Mouse (Mus musculus): ENCODE data around the gene Ccdc190. TPM values are rescaled to one million over a fixed set of nuclear protein-coding genes. Genes with fewer than 3 reads are reported as not detected.

Ccdc190 gene
- polyA plus RNA-seq, 1 experiment from 2014 or later, result not detected

- Histone ChIP-seq H3K9me3 (ENCODE audit: control insufficient read depth) (no peaks in the 10 kb centered on the region), H3K27me3 (replicated peaks; ENCODE audit: control insufficient read depth, insufficient read depth, low read length) (no peaks in the 10 kb centered on the region), H3K36me3 (ENCODE audit: control insufficient read depth, insufficient read depth) (no peaks in the 10 kb centered on the region), H3K9ac (ENCODE audit: low read depth, low read length) (no peak overlapping the region), H3K4me1 (replicated peaks; ENCODE audit: control insufficient read depth, insufficient read depth, low read length) (no peaks in the 10 kb centered on the region), H3K4me3 (ENCODE audit: low read depth, low read length) (no peak overlapping the region), H3K27ac (ENCODE audit: low read depth, low read length) (no peak overlapping the region), H3K4me2 (replicated peaks; ENCODE audit: low read depth) (no peak overlapping the region)
- WGBS, result 90% methylated on average over 4 of the region's 4 CpGs
- no peak for ATAC-seq
- TF ChIP-seq CTCF (IDR thresholded peaks at IDR 0.05; ENCODE audit: low read depth), result no peak
Measured at GRCm38 (mm10) chr1:169977621-169978020, 49.2 kb downstream of the Ccdc190 start.

Other genes starting within 250 kb of the Ccdc190 start
- 13.8 and 13.9 TPM in 2 replicates for gene Rgs4, start 181.0 kb upstream of the Ccdc190 start, polyA plus RNA-seq (2015; fragmentation: Nextera tagmentation; extraction: Ambion mirVana)
- 18.5 and 22.4 TPM in 2 replicates for gene Hsd17b7, start 40.6 kb downstream of the Ccdc190 start, polyA plus RNA-seq (2015; fragmentation: Nextera tagmentation; extraction: Ambion mirVana)
- gene Ddr2, start 182.1 kb downstream of the Ccdc190 start, polyA plus RNA-seq (2015; fragmentation: Nextera tagmentation; extraction: Ambion mirVana), result 15.6 and 16.4 TPM in 2 replicates
- 22.3 TPM in 2 replicates for gene Uap1, start 246.3 kb downstream of the Ccdc190 start, polyA plus RNA-seq (2015; fragmentation: Nextera tagmentation; extraction: Ambion mirVana)

All from intestine, postnatal 0 days (tissue).